Mouse (Mus musculus): Measurements from ENCODE around the gene Ankef1.

DNA sequence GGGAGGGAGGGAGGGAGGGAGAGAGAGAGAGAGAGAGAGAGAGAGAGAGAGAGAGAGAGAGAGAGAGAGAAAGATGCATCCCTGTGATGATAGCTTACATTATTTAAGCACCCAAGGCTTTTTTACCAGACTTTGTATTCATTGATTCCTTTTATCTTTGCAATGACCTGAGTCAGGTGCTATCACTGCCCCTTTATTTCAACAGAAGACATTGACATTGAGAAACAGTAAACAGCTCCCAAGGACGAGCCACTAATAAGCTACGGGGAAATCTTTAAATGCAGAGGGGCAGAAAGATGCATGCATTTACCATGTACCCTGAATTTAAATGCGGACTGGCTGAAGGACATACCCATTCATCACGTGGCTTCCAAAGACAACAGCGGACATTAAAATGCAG, 14.7 kb upstream of the Ankef1 start:
- TF ChIP-seq POLR2A (IDR thresholded peaks at IDR 0.05; ENCODE audit: borderline replicate concordance, low read depth, low read length) (no peak), CTCF (IDR thresholded peaks at IDR 0.05; ENCODE audit: low read depth, low read length) (no peak)
